In genomic region chr5:140508686-140509085, GRCm38 (mm10) we compare ENCODE assay signal across 9 mouse cellular contexts. TPM values are rescaled to one million over a fixed set of nuclear protein-coding genes. Genes with fewer than 3 reads are reported as not detected.
DNase-seq lines count a peak whose midpoint lies in the region; ATAC-seq and TF ChIP-seq lines count a peak whose summit lies in the region.
"Had no signal": no experiment of that assay in that cellular context is flagged by ENCODE, and none has a peak within 500 bp of the region (broad histone marks: within the 10 kb centered on the region; RNA-seq: fewer than 3 reads in every experiment).

No protein-coding gene starts in this region.

- peaks cover 54% of the 10 kb centered on the region for H3K4me1 ChIP-seq in heart, embryonic 12.5 days (replicated peaks)
- H3K4me1 ChIP-seq in bone marrow, adult 2 months (ENCODE audit: control insufficient read depth, insufficient read depth, low read length): peaks cover 21% of the 10 kb centered on the region
- peaks cover 40% of the 10 kb centered on the region for H3K4me1 ChIP-seq in intestine, embryonic 14.5 days (replicated peaks; ENCODE audit: control insufficient read depth, insufficient read depth, low read length)

- 37% methylated on average over 8 of the region's 8 CpGs for WGBS in heart, embryonic 12.5 days
- WGBS in bone marrow, adult 2 months: 3% methylated on average over 8 of the region's 8 CpGs
- WGBS in intestine, embryonic 14.5 days: 27% methylated on average over 8 of the region's 8 CpGs

- DNase-seq in heart, adult 18-20 months: peak; percentile 44 to 62
- DNase-seq in intestine, embryonic 14.5 days (ENCODE audit: low spot score): no peak
- DNase-seq in lung, postnatal 4 days: peak; percentile 73 to 81
- DNase-seq in left cerebral cortex, postnatal 25 days (ENCODE audit: low spot score in 2 of 2): no peak
- no peak for DNase-seq in c-Kit-positive CD71-positive TER-119-positive erythroid progenitor cells, embryonic 14.5 days (ENCODE audit: low spot score)
- no peak for DNase-seq in layer of hippocampus, postnatal 25 days (ENCODE audit: extremely low spot score in 1 of 2, low spot score in 1 of 2)

- H3K27ac ChIP-seq in heart, embryonic 12.5 days (ENCODE audit: poor library complexity, severe bottlenecking): no peak overlapping the region
- peak overlapping the region; percentile 94 for H3K27ac ChIP-seq in bone marrow, adult 2 months (ENCODE audit: control insufficient read depth, insufficient read depth, low read depth, low read length, poor library complexity)
- H3K27ac ChIP-seq in intestine, embryonic 14.5 days (ENCODE audit: low read depth): peak overlapping the region; percentile 33; the same call in 1 of the 2 replicates

- no peaks in the 10 kb centered on the region for H3K36me3 ChIP-seq in heart, embryonic 12.5 days
- no peaks in the 10 kb centered on the region for H3K36me3 ChIP-seq in intestine, embryonic 14.5 days (ENCODE audit: control insufficient read depth, insufficient read depth, low read length)

- no peak for TF ChIP-seq POLR2A in bone marrow, adult 2 months (IDR thresholded peaks at IDR 0.05; ENCODE audit: borderline replicate concordance, control insufficient read depth, low read depth, low read length)

- H3K4me3 ChIP-seq in heart, embryonic 12.5 days: no peak overlapping the region
- H3K4me3 ChIP-seq in bone marrow, adult 2 months (replicated peaks; ENCODE audit: control insufficient read depth, low read depth, low read length): peak overlapping the region; percentile 79
- no peak overlapping the region for H3K4me3 ChIP-seq in intestine, embryonic 14.5 days (ENCODE audit: low read depth, low read length)

- no peak for ATAC-seq in heart, embryonic 12.5 days (ENCODE audit: insufficient number of reproducible peaks, low FRiP score)
- no peak for ATAC-seq in intestine, embryonic 14.5 days (replicated peaks; ENCODE audit: low FRiP score, low TSS enrichment, low read depth)
- ATAC-seq: Patski had no signal

- no peaks in the 10 kb centered on the region for H3K9me3 ChIP-seq in heart, embryonic 12.5 days (replicated peaks)
- H3K9me3 ChIP-seq in intestine, embryonic 14.5 days (ENCODE audit: control insufficient read depth, low read length): no peaks in the 10 kb centered on the region

- no peak for TF ChIP-seq CTCF in bone marrow, adult 2 months (IDR thresholded peaks at IDR 0.05; ENCODE audit: control insufficient read depth, insufficient read depth, low read length)

- no peak overlapping the region; the same call in 1 of the 2 replicates for H3K9ac ChIP-seq in heart, embryonic 12.5 days
- 0 out of 2 replicates have a peak overlapping the region, but pooled peaks have one; percentile 16 for H3K9ac ChIP-seq in intestine, embryonic 14.5 days (ENCODE audit: low read length)

- H3K27me3 ChIP-seq in heart, embryonic 12.5 days (replicated peaks): no peaks in the 10 kb centered on the region
- H3K27me3 ChIP-seq in intestine, embryonic 14.5 days (replicated peaks; ENCODE audit: control insufficient read depth, insufficient read depth, low read length): no peaks in the 10 kb centered on the region
- H3K27me3 ChIP-seq: Patski had no signal

- intact Hi-C loops in left cerebral cortex, postnatal 25 days (cut with DNase I): no loop called here

- no peak overlapping the region for H3K4me2 ChIP-seq in heart, embryonic 12.5 days
- H3K4me2 ChIP-seq in intestine, embryonic 14.5 days (ENCODE audit: low read length): peak overlapping the region; percentile 22

RNA-seq across cellular contexts. Expression of gene Chst12, which starts 3.3 kb away (rescaled TPM):
- 1 to 10 TPM; 4.9 to 6.9 TPM for total RNA-seq in heart, adult 18-20 months (2021)
- 22.5 TPM in 2 replicates for polyA plus RNA-seq in heart, embryonic 12.5 days (2016; fragmentation: Nextera tagmentation; extraction: Ambion mirVana)
- 13.2 and 25.2 TPM in 2 replicates for polyA plus RNA-seq in bone marrow, adult 2 months (2011; ENCODE audit: insufficient read depth, insufficient read length, low replicate concordance, missing spikeins)
- polyA plus RNA-seq in intestine, embryonic 14.5 days (2014; fragmentation: Nextera tagmentation; extraction: Ambion mirVana): 20.7 TPM in 2 replicates
- total RNA-seq in left cerebral cortex, postnatal 25 days (2021): 10 to 100 TPM; 17.0 to 17.3 TPM
- 10 to 100 TPM; 18.8 to 19.5 TPM for total RNA-seq in layer of hippocampus, postnatal 25 days (2021)

RNA-seq across cellular contexts. Expression of gene Grifin, which starts 56.2 kb away (rescaled TPM):
- not detected for total RNA-seq in heart, adult 18-20 months (2021)
- 0.31 TPM in 1 of 2 replicates, not detected in the other for polyA plus RNA-seq in heart, embryonic 12.5 days (2016; fragmentation: Nextera tagmentation; extraction: Ambion mirVana)
- polyA plus RNA-seq in bone marrow, adult 2 months (2011; ENCODE audit: insufficient read depth, insufficient read length, low replicate concordance, missing spikeins): not detected in 2 replicates
- polyA plus RNA-seq in intestine, embryonic 14.5 days (2014; fragmentation: Nextera tagmentation; extraction: Ambion mirVana): 0.54 TPM in 1 of 2 replicates, not detected in the other
- total RNA-seq in left cerebral cortex, postnatal 25 days (2021): not detected
- not detected for total RNA-seq in layer of hippocampus, postnatal 25 days (2021)

Comparison
In these comparisons a context has a peak if more than half of its experiments do, and no peak if none do; other contexts are left out.
1. DNase-seq: peak in heart, adult 18-20 months (2 of 2) and lung, postnatal 4 days (2 of 2); none in intestine, embryonic 14.5 days (single experiment), left cerebral cortex, postnatal 25 days (0 of 2), c-Kit-positive CD71-positive TER-119-positive erythroid progenitor cells, embryonic 14.5 days (single experiment) and layer of hippocampus, postnatal 25 days (0 of 2).